Mouse (Mus musculus) spleen, postnatal 0 days (tissue): ENCODE measurements around the gene Mageb1. TPM values are rescaled to one million over a fixed set of nuclear protein-coding genes. Genes with fewer than 3 reads are reported as not detected.

ENCODE experiments used
- polyA plus RNA-seq: library from polyadenylated mRNA; unstranded; fragments of >200 nt; fragmentation: Nextera tagmentation; extraction: Ambion mirVana; gene quantifications from 2 replicates; pipeline ENCODE4 v1.2.1, GENCODE M21; 2015

Gene Mageb1
- not detected in 2 replicates for polyA plus RNA-seq

DNA sequence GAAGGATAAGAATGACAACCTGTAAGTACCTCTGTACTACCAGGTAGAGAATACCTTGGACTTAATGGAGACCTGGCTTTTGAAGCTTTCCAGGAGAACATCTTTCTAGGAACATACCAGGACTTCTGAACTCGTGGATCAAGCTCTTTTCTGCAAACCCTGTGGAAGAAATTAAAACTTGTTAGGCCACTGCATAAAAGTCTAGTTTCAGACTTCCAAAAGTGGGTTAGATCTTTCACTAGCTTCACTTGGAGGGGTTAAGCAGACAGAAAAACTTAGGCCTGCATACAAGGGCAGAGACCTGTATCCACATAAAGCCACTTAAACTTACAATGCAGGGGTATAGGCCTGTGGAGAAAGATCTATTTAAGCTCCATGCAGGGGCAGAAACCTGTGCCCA, at the start of gene Mageb1:
Gene Mageb1, minus strand, starts transcription at position 101 of the 400 bp plus-strand sequence.

Other genes starting within 250 kb of the Mageb1 start
- gene Mageb5, start 233.3 kb downstream of the Mageb1 start, polyA plus RNA-seq = not detected in 2 replicates